Mouse (Mus musculus) heart, adult 2 months (tissue): ENCODE results near the gene Ildr1.

Experiments used
- CTCF ChIP-seq: fragments of 200-600 bp; IDR thresholded peaks from 2 replicates; pipeline ENCODE4 v1.8.1; 2022; ENCODE audit warnings: antibody characterized with exemption, mild to moderate bottlenecking, moderate library complexity
- EP300 ChIP-seq: fragments of 200-500 bp; IDR thresholded peaks from 2 replicates; pipeline ENCODE4 v1.6.1; 2011; ENCODE audit warnings: low read depth, low read length, control low read depth; ENCODE audit not compliant: insufficient read depth
- POLR2A ChIP-seq: fragments of 200-500 bp; IDR thresholded peaks from 2 replicates; pipeline ENCODE4 v1.6.1; 2011; ENCODE audit warnings: mild to moderate bottlenecking, low read depth, low read length, control low read depth; ENCODE audit not compliant: insufficient read depth

- TF ChIP-seq POLR2A (no peak), CTCF (no peak), EP300 (no peak)
Measured at GRCm38 (mm10) chr16:36661330-36661729, 32.4 kb upstream of the Ildr1 start.
